Mouse (Mus musculus) liver, embryonic 14.5 days (tissue): ENCODE data around the gene Acox2.

ENCODE experiments used
- CTCF ChIP-seq: IDR thresholded peaks from 2 replicates; pipeline ENCODE4 v1.5.1; 2016; ENCODE audit warnings: antibody characterized with exemption, low read depth, control low read depth
- EP300 ChIP-seq: IDR thresholded peaks from 2 replicates; pipeline ENCODE4 v1.6.1; 2016; ENCODE audit warnings: antibody characterized with exemption, low read depth

GRCm38 (mm10) chr14:8257521-8258334, 1.4 kb downstream of the Acox2 start:
- no peak for TF ChIP-seq EP300
- TF ChIP-seq CTCF = no peak
